Mouse (Mus musculus) forebrain, embryonic 14.5 days (tissue): ENCODE measurements around the gene Arhgap1. TPM values are rescaled to one million over a fixed set of nuclear protein-coding genes. Genes with fewer than 3 reads are reported as not detected.

ENCODE experiments used
- ATAC-seq: fragments of 200-750 bp; cut with Nextera tagmentation; 2 replicates; pipeline ENCODE4 v1.8.0; 2017; ENCODE audit warnings: mild to moderate bottlenecking, moderate library complexity
- DNase-seq: peaks from one replicate; pipeline ENCODE4 v3.0.0-alpha.2; 2015; ENCODE audit warnings: low spot score
- H3K27ac ChIP-seq: fragments of 300-500 bp; sonication (generic); 2 replicates; pipeline ENCODE4 v1.5.1; 2014; ENCODE audit warnings: low read depth, mild to moderate bottlenecking, control low read depth, low read length, moderate library complexity
- H3K27me3 ChIP-seq: fragments of 300-500 bp; sonication (generic); replicated peaks from 2 replicates; pipeline ENCODE4 v1.6.1; 2014; ENCODE audit warnings: low read length, control low read depth, mixed read lengths; ENCODE audit not compliant: control insufficient read depth, insufficient read depth
- H3K36me3 ChIP-seq: fragments of 300-500 bp; sonication (generic); 2 replicates; pipeline ENCODE4 v1.6.1; 2014; ENCODE audit warnings: low read length, control low read depth; ENCODE audit not compliant: control insufficient read depth, insufficient read depth
- H3K4me1 ChIP-seq: fragments of 300-500 bp; sonication (generic); 2 replicates; pipeline ENCODE4 v1.6.1; 2014; ENCODE audit warnings: antibody characterized with exemption, low read length, control low read depth; ENCODE audit not compliant: control insufficient read depth, insufficient read depth
- H3K4me2 ChIP-seq: fragments of 300-500 bp; sonication (generic); 2 replicates; pipeline ENCODE4 v1.6.1; 2014; ENCODE audit warnings: mild to moderate bottlenecking, control low read depth, low read length
- H3K4me3 ChIP-seq: fragments of 300-500 bp; sonication (generic); 2 replicates; pipeline ENCODE4 v1.5.1; 2014; ENCODE audit warnings: low read depth, low read length, control low read depth
- H3K9ac ChIP-seq: fragments of 300-500 bp; sonication (generic); 2 replicates; pipeline ENCODE4 v1.6.1; 2014; ENCODE audit warnings: mild to moderate bottlenecking, low read length, control low read depth, moderate library complexity
- H3K9me3 ChIP-seq: fragments of 300-500 bp; sonication (generic); replicated peaks from 2 replicates; pipeline ENCODE4 v1.6.1; 2016; ENCODE audit warnings: low read length, control low read depth, mixed read lengths; ENCODE audit not compliant: control insufficient read depth
- WGBS: fragments of 180-500 bp; shearing (Covaris S2); extraction: QIAGEN DNeasy Blood & Tissue Kit; methylation state at CpG from one replicate; pipeline ENCODE4 v1.1.7; 2014; 5-methylcytosine and 5-hydroxymethylcytosine counted together
- polyA plus RNA-seq: library from polyadenylated mRNA; unstranded; fragments of >200 nt; fragmentation: Nextera tagmentation; extraction: Ambion mirVana; gene quantifications from 2 replicates; pipeline ENCODE4 v1.2.1, GENCODE M21; 2014

Arhgap1 gene
- polyA plus RNA-seq, 1 experiment from 2014 or later = 87.9 TPM

DNA sequence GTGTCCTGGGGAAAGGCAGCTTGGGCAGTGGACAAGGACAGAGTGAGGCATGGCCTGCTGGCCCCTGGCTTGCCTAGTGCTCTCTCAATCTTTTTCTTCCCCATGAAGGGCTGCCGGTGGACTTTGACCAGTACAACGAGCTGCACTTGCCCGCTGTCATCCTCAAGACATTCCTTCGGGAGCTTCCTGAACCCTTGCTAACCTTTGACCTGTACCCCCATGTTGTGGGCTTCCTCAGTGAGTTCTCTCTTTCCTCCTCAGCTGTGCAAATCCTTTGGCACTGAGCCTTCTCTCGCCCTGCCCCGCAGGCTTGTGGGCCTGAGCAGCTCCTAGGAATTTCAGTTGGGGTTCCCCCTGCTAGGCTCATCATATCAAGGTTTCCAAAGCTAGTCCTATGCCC, 20.4 kb downstream of the Arhgap1 start:
- H3K36me3 ChIP-seq = peaks cover 83% of the 10 kb centered on the region
- H3K9me3 ChIP-seq = no peaks in the 10 kb centered on the region
- no peak overlapping the region for H3K27ac ChIP-seq
- H3K4me3 ChIP-seq = no peak overlapping the region
- H3K4me1 ChIP-seq = no peaks in the 10 kb centered on the region
- no peak for ATAC-seq
- WGBS = 89% methylated on average over 6 of the region's 6 CpGs
- H3K9ac ChIP-seq = no peak overlapping the region
- DNase-seq = no peak
- H3K27me3 ChIP-seq = no peaks in the 10 kb centered on the region
- H3K4me2 ChIP-seq = no peak overlapping the region

DNA sequence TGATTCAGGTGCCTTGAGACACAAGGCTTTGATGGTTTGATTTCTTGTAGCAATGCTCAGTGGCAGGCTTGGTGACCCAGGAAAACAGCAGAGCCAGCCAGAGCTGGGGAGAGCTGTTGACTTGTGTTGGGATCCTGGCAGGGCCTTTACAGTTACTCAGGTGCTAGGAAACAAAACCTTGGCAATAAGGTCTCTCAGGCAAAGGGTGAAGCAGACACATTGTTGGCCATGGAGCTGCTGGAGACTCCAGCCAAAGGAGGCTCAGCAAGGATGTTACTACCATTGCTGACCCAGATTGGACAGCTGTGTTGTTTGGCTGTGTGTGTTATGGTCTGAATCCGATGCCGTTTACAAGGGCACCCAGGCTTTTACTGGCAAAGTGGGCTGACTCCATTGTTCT, 23.9 kb downstream of the Arhgap1 start:
- Histone ChIP-seq H3K36me3 (peaks cover 94% of the 10 kb centered on the region), H3K9ac (no peak overlapping the region), H3K4me3 (no peak overlapping the region), H3K27me3 (no peaks in the 10 kb centered on the region), H3K4me2 (no peak overlapping the region), H3K27ac (no peak overlapping the region), H3K9me3 (no peaks in the 10 kb centered on the region), H3K4me1 (no peaks in the 10 kb centered on the region)
- 97% methylated on average over 2 of the region's 2 CpGs for WGBS
- ATAC-seq (no peak), DNase-seq (no peak)

DNA sequence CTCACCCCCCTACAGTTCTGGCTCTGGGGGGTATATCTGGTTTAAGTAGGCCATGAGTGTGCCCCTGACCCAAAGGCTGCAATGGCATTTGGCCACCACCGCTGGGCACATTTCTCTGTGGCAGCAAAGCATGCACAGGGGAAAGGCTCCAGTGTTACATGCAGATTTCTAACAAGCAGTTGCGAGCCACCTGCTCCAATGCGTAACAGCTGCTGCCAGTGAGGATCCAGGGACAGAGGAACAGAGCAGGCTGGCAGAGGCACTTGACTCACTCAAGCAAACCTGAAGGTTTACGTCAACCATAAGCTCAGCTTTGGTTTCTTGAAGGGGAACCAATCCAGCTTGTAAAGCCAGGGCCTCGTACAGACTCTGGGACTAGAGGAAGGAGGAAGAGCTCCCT, 25.2 kb downstream of the Arhgap1 start:
- Histone ChIP-seq H3K4me3 (no peak overlapping the region), H3K9me3 (no peaks in the 10 kb centered on the region), H3K36me3 (peaks cover 93% of the 10 kb centered on the region), H3K27me3 (no peaks in the 10 kb centered on the region), H3K4me2 (no peak overlapping the region), H3K9ac (no peak overlapping the region), H3K27ac (no peak overlapping the region), H3K4me1 (no peaks in the 10 kb centered on the region)
- no peak for DNase-seq
- no peak for ATAC-seq
- WGBS = 91% methylated on average over 5 of the region's 5 CpGs

DNA sequence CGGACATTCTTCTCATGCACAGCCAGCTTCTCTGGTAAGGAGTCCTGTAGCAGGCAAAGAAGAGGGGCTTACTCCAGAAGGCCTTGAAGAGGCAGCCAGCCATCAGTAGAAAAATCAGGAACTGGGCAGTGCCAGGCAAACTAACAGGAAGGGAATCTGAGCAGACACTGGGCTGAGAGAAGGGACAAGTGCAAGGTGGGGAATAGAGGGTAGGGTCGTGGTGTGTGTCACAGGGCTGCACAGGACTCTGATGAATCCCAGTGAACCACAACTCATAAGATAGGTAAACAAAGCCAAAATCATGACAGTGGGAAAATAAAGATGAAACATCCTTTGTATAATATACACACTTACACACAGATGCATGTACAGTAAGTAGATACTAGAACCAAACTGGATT, 26.8 kb downstream of the Arhgap1 start:
- H3K36me3 ChIP-seq = peaks cover 92% of the 10 kb centered on the region
- WGBS = 81% methylated on average over 2 of the region's 2 CpGs
- H3K9me3 ChIP-seq = no peaks in the 10 kb centered on the region
- ATAC-seq (no peak), DNase-seq (no peak)
- H3K27ac ChIP-seq = no peak overlapping the region
- H3K9ac ChIP-seq = no peak overlapping the region
- H3K4me2 ChIP-seq = no peak overlapping the region
- no peaks in the 10 kb centered on the region for H3K27me3 ChIP-seq
- no peak overlapping the region for H3K4me3 ChIP-seq
- H3K4me1 ChIP-seq = no peaks in the 10 kb centered on the region

DNA sequence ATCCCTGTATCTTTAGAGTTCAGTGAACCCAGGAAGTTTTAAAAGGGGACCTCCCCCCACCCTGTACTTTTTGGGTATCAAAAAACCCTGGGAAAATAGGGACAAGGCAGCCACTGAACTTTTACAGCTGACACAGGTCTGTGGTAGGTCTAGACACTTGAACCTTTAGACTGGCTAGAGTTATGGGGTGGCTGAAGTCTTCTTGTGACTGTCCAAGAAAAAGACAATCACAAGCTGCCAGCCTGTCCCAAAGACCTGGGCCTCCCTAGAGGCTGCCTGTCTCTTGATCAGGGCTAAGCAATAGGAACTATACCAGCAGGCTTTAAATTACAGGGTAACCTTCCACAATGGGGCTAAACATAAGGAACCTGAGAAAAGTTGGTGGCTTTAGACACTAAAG, 27.3 kb downstream of the Arhgap1 start:
- H3K27me3 ChIP-seq = no peaks in the 10 kb centered on the region
- no peak for DNase-seq
- H3K36me3 ChIP-seq = peaks cover 92% of the 10 kb centered on the region
- no peak overlapping the region for H3K27ac ChIP-seq
- H3K9ac ChIP-seq = no peak overlapping the region
- no peak overlapping the region for H3K4me2 ChIP-seq
- ATAC-seq = no peak
- H3K4me1 ChIP-seq = no peaks in the 10 kb centered on the region
- no peak overlapping the region for H3K4me3 ChIP-seq
- H3K9me3 ChIP-seq = no peaks in the 10 kb centered on the region

DNA sequence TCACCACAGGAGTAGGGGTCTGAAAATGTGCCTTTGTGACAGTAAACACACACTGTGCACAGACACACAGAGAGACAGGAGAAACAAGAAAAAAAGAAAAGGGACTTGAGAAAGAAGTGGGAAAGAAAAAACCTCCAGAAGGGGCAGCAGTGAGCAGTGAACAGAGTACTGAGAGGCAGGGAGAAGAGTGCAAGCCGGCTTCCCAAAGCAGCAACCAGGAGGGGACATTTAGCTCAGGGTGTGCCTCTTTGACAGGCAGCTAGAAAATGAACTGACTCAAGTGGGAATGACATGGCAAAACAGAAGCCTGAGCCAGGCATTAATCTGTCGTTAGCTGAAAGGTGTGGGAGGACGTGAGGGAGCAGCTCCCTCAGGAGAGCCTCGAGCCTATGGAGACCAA, 33.2 kb downstream of the Arhgap1 start:
- DNase-seq = peak; percentile 59
- Histone ChIP-seq H3K36me3 (peaks cover 73% of the 10 kb centered on the region), H3K9ac (no peak overlapping the region), H3K27me3 (no peaks in the 10 kb centered on the region), H3K27ac (no peak overlapping the region), H3K4me3 (no peak overlapping the region), H3K9me3 (no peaks in the 10 kb centered on the region), H3K4me2 (no peak overlapping the region), H3K4me1 (no peaks in the 10 kb centered on the region)
- 52% methylated on average over 4 of the region's 4 CpGs for WGBS
- ATAC-seq = no peak

DNA sequence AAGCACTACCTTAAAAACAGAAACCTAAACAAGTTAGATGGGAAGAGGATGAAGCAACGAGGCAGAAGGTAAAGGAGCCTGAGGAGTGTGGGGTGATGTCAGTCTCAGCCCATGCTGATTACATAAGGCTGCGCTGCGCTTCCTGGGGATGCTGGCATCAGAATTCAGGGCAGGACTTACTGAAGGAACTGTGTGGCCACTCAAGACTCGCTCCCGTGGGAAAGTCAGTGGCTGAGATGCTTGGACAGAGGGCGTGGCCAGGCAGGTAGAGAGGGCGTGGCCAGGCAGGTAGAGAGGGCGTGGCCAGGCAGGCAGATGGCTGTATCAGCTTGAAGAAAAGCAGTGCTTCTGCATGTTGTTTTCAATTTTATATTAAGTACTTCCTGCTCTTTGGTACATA, 34.3 kb downstream of the Arhgap1 start:
- no peak overlapping the region for H3K27ac ChIP-seq
- no peaks in the 10 kb centered on the region for H3K9me3 ChIP-seq
- DNase-seq = no peak
- H3K4me2 ChIP-seq = no peak overlapping the region
- H3K27me3 ChIP-seq = no peaks in the 10 kb centered on the region
- H3K36me3 ChIP-seq = peaks cover 70% of the 10 kb centered on the region
- no peaks in the 10 kb centered on the region for H3K4me1 ChIP-seq
- no peak overlapping the region for H3K9ac ChIP-seq
- H3K4me3 ChIP-seq = no peak overlapping the region
- ATAC-seq = no peak
- WGBS = 77% methylated on average over 8 of the region's 8 CpGs

DNA sequence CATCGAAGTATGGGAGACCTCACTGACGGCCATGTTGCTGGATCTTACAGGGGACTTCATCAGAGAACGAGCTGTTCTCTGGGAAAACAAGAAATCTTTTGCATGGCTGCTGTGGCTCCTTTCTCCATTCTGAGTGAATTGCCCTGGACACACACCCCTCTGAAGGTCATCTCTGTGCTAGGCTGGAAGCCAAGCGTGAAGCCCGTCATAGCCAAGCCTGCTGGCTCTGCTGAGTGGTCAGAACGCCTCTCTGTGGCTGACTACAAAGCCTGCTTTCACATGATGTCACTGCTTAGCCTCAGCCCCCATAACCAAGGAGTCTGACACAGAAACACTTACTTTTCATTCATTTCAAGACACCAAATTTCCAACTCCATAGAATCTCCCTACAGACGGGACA, 39.8 kb downstream of the Arhgap1 start:
- DNase-seq = no peak
- no peak overlapping the region for H3K27ac ChIP-seq
- no peak overlapping the region for H3K9ac ChIP-seq
- no peak for ATAC-seq
- H3K4me2 ChIP-seq = no peak overlapping the region
- no peak overlapping the region for H3K4me3 ChIP-seq
- no peaks in the 10 kb centered on the region for H3K27me3 ChIP-seq
- H3K9me3 ChIP-seq = no peaks in the 10 kb centered on the region
- H3K36me3 ChIP-seq = peaks cover 53% of the 10 kb centered on the region
- WGBS = 88% methylated on average over 7 of the region's 7 CpGs
- no peaks in the 10 kb centered on the region for H3K4me1 ChIP-seq

DNA sequence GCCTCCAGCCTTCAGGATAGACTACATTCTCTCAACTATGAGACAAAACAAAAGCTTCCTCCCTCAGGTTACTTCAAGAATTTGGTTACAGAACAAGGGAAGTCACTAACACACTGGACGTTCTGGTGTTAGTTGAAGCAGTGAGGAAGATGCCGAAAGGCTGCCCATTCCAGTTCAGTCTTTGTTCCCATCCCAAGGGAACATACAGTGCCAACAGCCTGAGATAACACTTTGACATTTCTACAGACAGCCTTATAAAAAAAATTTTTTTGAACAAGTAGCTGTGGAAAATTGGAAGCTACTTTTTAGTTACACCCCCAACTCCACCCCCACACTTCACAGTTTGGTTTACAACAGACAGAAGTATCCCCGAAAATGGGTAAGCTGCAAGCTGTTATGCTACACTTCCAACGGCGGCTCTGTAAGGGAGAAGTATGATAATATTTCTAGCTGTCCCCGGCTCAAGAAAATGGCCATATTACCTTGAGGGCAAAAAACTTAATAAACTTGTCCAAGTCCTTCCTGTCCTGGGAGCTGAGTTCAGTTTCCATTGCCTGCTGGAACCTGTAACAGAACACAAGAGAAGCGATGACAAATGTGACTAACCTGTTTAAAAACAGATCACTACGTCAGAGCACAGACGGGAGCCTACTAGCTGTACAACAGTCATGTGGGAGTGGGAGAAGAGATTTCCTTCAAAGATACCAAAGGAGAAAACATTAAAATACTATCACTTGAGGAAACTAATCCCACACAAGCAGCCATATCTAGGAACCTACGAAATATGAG, 46.0 kb downstream of the Arhgap1 start:
- H3K4me1 ChIP-seq = no peaks in the 10 kb centered on the region
- peaks cover 35% of the 10 kb centered on the region for H3K36me3 ChIP-seq
- no peak overlapping the region for H3K4me3 ChIP-seq
- H3K4me2 ChIP-seq = no peak overlapping the region
- WGBS = 94% methylated on average over 10 of the region's 10 CpGs
- no peak overlapping the region for H3K27ac ChIP-seq
- no peak for ATAC-seq
- no peak overlapping the region for H3K9ac ChIP-seq
- no peaks in the 10 kb centered on the region for H3K9me3 ChIP-seq
- H3K27me3 ChIP-seq = no peaks in the 10 kb centered on the region
- no peak for DNase-seq
